Mouse (Mus musculus) adrenal gland, postnatal 25 days (tissue): Measurements from ENCODE around the gene Myh2. TPM values are rescaled to one million over a fixed set of nuclear protein-coding genes. Genes with fewer than 3 reads are reported as not detected.

Experiments used
- DNase-seq: peaks from one replicate; pipeline ENCODE4 v3.0.0; 2021; ENCODE audit warnings: mixed read lengths
- total RNA-seq: library from RNA; stranded (reverse); gene quantifications from 2 replicates; pipeline ENCODE4 v1.2.3, GENCODE M21; 2021

The Myh2 gene
- total RNA-seq, 1 experiment from 2014 or later = not detected

DNA sequence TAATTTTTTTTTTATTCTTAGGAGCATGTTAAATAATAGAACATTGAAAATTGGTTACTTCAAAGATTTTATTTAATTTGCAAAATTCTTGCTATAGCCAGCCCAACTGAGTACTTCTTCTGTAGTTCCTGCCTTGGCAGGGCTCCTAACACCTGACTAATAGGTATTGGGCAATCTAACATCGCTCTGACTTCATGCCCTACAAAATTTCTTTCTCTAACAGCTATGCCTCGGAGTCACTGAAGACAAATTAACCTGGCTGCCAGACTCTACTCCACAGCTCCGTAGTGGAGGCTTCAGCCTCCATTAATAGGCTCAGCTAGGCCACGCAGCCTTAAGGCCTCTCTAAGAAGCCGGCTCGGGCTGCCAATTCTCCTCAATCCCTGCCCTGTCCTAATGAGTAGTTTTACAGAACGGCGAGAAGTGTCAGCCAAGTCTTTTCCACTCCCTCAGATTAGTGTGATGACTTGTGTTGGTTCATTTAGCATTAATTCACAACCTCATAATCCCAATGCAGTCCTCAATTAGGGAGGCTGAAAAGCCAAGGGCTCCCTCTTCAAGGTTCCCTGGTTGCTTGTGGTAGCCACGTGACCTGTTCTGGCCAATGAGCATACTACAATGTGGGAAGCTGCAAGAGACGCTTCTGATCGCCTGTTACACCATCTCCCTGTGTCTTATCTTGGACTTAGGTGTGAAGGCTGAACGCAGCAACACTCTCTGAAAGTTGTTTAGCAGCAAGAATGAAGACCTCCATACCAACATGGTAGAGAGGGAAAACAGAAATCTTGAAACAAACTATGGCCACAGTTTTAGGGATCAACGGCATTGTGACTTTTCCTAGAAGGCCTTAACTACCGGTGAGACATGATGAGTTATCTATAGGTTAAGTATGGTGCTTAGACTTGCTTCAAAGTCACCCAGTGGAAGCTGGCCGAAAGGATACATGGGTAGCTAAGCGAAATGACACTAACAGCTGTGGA lies 18.9 kb upstream of the Myh2 start:
- no peak for DNase-seq

DNA sequence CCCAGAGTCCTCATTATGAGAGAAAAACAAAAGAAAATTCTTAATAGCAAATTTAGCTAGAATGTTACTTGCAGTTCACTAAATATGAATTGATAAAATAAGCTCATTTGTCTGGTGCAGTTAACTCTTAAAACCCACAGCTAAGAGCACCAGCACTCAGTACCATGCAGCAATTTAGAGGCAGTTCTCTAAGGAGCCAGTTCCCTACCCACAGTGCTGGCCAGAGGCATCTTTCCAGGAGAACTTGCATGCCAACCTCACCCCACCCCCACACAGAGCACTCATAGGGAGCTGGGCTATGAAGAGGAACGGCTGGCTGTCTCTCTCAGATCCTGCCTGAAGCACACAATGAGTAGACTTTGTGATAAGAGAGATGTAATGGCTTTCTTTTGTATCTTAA lies 17.7 kb upstream of the Myh2 start:
- DNase-seq = peak; percentile 18

DNA sequence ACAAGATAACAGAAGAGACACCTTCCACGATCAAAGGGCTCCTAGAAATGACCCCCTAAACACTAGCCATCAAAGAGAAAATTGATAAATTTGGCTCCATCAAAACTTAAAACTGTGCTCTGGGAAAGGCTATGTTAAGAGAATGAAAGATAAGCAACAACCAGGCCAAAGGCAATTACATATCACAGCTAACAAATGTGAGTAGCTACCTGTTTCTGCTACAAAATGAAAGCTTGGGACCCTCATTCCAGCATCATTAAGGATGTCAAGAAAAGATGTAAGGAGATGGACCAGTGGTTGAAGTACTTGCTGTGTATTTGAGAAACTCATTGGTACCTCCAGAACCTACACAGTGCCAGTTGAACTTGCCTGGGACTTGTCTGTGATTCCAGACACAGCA lies 17.0 kb upstream of the Myh2 start:
- no peak for DNase-seq

DNA sequence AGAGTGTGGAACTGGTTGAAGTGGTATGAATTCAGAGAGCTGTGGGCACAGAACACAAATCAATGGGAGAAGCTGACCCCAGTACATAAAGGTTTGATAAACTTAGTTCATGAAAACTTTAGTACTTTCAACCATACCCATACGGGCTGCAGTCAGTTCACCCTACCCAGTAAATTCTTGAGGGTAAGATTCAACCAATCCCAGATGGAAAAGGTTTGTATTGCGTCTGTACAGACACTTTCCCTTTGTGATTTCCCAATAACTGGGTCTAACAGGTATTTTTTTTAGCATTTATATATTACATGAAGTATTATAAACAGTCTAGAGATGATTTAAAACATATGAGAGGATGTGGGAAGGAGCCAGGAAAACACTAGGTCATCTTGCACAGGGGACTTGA lies 15.2 kb upstream of the Myh2 start:
- no peak for DNase-seq

DNA sequence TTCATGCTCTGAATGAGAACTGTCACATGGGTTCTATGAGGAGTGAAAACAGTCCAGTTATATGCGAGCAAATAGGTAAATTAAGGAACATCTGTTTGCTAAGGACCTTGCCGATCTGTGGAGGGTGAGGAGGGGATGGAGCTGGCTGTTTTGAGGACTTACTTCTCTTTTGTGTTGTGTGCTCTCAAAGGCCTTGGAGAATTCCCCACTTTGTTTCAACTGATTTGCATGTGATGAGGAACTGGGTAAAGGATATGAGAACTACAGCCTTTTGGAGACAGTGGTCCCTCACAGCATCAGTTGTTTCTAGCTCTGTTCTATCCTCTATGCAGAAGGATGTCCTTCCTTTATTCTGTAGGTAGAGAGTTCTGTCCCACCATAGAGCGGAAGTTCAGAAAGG lies 10.7 kb upstream of the Myh2 start:
- DNase-seq = no peak

DNA sequence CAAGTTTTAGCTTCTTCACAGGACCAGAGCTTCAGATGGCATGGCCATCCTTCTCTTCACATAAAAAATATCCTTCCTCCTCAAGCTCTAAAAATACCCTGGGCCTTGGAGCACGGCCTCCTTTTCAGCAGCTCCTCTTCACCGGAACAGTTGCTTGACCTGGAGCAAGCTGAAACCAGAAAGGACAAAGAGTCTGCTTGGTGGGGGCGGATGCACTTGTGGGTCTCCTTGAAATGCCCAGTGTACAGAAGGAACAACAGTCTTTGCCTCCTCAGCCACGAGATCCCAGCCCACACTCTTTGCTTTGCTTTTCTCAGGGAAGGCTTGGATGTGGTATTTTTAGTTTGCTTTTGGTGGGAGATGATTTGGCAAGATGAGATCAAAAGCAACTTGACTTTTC lies 7.1 kb upstream of the Myh2 start:
- DNase-seq = no peak

DNA sequence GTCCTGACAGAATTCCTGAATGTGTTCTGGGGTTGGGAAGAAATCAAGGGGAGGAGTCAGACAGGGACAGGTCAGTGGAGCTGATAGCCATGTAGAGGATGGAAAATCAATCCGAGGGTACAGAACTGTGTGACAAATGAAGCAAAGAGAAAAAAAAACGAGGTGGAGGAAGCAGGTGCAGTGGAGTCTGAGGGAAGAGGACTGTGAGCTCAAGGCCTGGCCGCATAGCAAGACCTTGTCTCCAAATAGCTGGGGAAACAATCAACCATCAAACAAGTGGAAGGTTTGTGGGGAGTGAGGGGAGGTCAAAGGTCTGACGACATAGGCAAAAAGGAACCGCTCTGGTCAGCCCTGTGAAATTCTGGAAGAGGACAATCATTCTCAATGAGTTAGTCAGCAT lies 6.0 kb upstream of the Myh2 start:
- DNase-seq = no peak

DNA sequence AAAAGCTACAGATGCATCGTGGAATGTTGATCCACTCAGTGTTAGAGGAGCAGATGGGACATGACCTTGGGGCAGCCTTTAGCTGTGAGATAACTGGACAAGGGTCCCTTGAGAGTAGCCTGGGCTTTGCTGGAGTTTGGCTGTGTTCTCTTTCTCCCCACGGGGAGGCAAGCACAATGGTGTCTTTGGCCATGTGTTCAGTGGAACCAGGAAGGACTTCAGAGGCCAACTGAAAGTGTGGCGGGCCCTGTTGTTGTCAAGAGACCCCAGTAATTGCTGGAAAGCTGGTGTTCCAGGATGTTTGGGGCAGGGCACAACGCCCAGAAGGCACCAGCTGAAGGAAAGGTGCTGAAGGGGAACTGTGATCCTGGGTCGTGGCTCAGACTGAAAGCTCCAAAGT lies 1.5 kb upstream of the Myh2 start:
- no peak for DNase-seq

DNA sequence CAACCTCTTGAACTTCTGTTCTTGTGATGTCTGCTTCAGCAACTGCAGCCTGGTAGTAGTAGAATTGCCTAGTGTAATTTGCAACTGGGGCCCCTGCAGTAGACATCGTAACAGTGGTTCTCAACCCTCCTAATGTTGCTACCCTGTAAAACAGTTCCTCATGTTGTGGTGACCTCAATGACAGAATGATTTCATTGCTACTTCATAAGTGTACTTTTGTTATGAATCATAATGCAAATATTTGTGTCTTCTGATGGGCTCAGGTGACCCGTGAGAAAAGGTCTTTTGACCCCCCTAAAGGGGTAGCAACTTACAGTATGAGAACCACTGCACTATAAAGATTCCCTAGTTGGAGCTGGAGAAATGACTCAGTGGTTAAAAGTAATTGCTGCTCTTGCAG lies 1.6 kb downstream of the Myh2 start:
- no peak for DNase-seq

DNA sequence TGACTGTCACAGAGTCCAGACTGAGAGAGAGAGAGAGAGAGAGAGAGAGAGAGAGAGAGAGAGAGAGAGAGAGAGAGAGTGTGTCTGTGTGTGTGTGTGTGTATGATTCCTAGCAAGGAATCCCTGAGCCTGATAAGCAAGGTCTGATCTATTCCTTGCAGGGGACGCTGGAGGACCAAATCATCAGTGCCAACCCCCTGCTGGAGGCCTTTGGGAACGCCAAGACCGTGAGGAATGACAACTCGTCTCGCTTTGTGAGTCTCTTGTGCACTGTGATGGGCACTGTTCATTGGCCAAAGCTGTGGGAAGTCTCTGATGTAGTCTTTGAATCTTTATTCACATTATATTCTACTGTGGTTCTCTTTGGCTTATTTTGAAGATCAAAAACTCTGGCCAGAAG lies 5.5 kb downstream of the Myh2 start:
- no peak for DNase-seq

DNA sequence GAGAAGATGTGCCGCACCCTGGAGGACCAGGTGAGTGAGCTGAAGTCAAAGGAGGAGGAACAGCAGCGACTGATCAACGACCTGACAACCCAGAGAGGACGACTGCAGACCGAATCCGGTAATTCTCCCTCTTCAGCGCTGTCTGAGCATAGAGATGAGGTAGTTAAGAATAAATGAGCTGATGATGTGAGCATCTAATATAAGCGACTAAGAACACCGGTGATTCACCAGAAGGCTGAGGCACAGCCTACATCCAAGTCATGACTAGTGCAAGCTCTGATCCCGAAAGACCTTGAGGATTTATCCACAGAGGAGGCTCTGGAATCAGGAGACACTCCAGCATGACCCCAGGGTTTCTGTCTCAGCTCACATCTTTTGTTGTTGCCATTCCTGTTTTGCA lies 19.5 kb downstream of the Myh2 start:
- DNase-seq = no peak

DNA sequence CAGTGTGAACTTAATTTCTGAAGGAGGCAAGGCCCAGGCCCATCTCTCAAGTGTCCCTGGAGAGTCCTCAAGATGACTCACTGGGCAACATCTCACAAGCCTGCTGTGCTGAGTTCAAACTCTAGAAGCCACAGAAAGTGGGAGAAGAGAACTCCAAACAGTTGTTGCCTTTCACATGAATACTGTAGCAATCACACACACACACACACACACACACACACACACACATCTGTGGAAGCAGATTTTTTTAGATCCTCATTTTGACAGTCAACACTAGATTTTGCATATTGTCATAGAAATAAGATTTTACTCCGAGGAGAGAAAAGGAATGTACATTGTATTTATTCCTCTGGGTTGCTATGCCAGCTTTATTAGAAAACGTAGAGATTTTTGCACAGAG lies 20.0 kb downstream of the Myh2 start:
- no peak for DNase-seq

DNA sequence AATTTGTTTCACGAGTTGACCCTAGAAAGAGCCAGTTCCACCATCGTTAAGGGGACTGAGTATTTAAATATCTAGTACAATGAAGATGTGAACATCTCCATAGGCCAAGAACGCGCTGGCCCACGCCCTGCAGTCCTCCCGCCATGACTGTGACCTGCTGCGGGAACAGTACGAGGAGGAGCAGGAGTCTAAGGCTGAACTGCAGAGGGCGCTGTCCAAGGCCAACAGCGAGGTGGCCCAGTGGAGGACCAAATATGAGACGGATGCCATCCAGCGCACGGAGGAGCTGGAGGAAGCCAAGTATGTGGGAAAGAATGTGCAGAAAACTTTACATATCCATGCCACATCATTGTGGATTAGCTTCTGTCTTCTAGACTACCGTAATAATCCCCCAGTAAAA lies 20.7 kb downstream of the Myh2 start:
- DNase-seq = no peak

DNA sequence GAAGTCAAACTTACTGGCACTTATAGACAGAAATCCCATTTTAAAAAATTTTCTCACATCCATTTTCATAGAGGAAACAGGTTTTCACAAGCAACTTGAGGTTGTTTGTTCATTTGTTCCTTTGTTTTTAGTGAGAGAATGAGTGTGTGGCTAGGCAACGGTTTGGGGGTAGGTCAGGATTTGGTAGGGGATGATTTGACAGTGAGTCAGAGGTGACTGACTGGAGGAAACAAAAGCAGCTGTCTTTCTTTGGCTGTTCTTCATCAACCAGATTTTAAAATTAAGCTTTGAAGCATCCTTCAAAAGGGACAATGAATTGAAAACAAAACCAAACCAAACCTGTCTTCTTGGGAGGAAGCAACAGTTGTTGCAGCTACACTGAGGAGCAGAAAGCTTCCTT lies 28.5 kb downstream of the Myh2 start:
- no peak for DNase-seq

DNA sequence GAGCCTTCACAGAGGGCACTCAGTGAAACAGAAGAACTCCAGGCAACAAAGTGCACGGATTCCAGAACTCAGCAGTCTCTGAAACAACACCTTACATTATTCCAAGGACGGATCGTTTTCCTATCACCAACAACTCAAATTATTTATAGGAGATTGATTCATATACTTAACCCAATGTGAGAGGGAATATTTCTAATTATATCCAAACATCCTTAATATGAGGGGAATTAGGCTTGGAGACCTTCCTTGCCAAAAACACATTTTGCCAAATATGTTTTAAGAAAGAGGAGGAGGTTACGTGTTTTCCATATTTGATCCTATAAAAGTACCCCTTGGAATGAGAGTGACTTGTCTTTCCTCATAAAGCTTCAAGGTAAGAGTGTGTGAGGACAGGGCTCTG lies 28.9 kb downstream of the Myh2 start, which contains the start of gene Myh1:
Gene Myh1, plus strand, starts transcription at position 301 of the 400 bp plus-strand sequence.
- no peak for DNase-seq

DNA sequence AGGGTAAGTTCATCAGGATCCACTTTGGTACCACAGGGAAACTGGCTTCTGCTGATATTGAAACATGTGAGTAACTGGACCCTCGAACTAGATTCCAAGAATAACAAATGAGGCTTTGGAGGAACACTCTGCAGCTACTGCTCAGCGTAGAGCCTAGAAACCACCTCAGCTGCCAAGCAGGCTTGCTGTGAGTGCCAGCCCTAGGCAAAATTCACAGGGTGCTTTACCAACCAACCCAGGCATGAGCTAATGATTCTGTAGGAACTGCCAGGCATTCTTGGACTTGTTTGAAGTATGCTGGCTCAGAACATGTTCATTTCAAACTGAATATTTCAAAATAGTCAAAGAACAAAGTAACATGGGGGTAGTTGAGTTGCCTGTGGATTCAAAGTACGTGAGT lies 33.9 kb downstream of the Myh2 start:
- DNase-seq = no peak

DNA sequence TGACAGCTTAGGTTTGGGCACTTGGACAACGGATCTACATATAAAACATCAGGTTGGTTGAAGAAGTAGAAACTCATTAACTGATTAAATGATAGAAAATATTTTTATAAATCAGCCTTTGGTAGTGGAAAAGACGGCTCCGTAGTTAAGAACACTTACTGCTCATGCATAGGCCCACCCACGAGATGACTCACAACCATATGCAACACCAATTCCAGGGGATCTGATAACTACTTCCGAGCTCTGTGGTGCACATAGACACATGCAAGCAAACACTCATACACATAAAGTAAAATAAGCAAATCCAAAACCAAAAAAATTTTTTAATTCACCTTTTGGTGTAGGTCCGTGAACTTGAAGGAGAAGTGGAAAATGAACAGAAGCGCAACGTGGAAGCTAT lies 51.0 kb downstream of the Myh2 start:
- DNase-seq = no peak

DNA sequence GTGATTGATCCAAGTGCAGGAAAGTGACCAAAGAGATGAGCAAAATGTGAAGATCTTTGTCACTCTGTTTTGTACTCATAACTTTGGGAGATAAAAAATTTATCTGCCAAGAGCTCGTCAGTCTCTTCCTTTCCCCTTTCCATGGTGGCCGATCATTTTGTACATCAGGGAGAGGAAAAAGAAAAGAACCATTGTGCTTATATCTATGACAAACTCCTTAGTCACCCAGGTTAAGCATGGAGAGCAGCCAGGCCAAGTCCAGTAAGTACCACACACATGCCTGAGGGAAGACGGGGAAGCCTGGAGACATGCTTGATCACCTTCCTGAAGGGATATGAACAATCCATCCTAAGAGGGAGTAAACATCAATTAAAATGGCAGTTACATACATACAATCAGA lies 53.6 kb downstream of the Myh2 start:
- no peak for DNase-seq

DNA sequence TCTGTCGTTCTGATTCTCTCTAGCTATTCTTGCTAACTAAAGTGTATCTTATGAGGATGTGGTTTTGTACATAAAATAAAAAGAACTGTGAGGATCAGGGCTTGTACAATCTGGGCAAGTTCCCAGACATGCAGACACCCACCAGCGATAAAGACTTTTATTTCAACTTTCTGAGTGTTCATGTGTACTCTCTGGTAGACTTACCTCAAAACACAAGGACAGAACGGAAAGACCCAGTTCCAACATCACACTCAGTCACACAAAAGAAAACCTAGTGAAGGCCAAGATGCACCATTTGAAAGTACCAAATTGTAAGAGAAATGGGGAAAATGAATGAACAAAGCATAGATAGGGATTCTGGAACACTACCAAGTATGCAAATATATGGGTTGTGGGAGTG lies 57.9 kb downstream of the Myh2 start:
- DNase-seq = no peak

DNA sequence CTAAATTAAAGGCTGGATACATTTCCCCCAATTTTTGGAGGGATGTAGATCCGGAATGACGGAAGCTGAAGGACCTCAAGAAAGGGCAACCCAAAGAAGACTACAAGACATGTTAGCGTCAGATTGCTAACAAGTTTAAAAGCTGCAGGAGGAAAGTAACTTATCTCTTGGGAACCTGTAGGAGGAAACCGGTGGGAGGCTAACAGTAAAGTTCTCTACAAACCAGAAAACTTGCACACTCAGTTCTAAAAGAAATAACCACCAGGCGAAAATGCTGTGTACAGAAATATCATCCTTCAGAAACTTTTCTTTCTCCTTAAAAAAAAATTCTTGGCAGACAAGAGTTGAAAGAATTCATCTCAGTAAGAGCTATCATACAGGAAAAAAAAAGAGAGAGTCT lies 58.3 kb downstream of the Myh2 start:
- DNase-seq = no peak

DNA sequence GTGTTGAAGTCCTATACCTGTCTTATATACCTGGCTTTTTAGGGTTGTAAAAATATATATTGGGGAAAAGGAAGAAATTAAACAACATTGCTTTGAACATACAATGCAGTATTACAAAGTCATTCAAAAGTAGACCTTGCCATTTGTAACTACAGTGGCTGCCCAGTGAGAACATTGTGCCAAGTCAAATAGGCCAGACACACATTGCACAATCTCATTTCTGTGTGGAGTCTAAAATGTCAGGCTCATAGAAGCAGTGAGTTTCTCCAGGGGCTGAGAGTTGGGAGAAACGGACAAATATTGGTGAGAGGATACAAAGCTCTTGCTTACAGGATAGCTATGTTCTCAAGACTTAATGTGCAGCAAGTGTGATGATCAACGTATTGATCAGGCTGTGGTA lies 59.1 kb downstream of the Myh2 start:
- no peak for DNase-seq

DNA sequence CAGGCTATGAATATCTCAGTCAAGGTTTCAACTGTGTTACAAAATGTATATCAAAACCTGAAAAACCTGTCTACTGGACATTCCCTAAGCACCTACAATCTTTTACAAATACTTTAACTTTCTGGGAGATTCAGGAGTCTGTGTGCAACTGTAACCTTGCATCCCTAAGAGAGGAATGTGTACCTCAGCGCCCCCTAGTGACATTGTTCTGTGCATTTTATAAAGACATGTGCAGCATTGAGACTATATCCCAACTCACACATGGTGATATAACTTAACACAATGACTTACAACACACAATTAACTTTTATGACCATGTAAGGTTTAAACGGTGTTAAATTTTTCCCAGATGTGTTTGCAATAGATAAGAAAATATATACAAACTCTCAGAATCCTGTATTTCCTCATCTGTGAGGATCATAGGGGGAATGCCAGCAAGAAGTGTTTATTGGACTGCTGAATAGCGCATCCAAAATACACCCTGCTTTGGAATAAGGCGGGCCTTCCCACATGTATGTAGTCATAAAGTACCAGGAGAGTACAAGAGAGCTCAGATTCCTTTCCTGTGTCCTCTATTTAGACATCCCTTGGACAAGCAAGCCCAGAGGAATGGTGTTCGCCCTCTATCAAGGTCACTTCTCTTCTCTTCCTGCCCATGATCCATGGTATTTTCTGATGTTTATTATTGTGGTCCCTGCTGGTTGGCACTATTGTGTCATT lies 65.0 kb downstream of the Myh2 start:
- DNase-seq = peak; percentile 34

DNA sequence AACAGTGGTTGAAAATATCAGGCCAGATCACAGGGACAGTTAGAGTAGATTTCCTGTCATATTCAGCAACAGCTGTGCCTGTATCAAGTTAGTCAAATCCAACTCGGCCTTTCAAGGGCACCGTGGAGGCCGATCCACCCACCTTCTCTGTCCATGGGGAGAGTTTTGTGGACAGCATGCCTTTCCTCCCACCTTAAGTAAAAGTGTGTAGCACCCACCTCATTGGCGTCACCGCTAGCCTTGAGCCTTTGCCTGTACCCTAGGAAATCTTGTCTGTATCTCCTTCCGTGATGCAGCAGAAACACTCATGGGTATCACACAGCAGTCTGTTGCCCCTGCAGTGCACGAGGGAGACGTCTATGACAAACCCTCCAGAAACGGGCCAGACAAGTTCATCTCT lies 66.0 kb downstream of the Myh2 start:
- no peak for DNase-seq
